Mouse (Mus musculus): ENCODE results near the gene Dok7.
A peak's percentile ranks its signal among the peaks of the same experiment; 100 is the strongest.

The Dok7 gene

DNA sequence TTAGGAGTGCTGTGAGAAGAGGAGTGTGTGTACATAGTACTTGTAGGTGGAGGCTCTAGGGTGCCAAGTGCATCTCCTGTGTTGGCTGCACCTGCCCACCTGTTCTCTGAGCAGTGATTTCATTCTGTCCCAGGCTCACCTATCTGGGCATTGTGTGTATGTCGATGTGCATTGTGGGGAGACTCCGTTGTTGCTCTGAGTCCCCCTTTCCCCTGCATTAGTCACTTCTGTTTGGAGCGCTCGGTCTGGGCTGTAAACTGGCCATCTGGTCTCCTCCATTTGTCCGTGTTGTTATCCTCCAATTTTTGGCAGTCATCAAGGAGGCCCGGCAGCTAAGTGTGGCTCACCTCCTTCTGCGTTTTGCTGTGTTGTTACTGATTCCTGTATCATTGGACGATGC lies 63.5 kb downstream of the Dok7 start:
- no peak for DNase-seq

DNA sequence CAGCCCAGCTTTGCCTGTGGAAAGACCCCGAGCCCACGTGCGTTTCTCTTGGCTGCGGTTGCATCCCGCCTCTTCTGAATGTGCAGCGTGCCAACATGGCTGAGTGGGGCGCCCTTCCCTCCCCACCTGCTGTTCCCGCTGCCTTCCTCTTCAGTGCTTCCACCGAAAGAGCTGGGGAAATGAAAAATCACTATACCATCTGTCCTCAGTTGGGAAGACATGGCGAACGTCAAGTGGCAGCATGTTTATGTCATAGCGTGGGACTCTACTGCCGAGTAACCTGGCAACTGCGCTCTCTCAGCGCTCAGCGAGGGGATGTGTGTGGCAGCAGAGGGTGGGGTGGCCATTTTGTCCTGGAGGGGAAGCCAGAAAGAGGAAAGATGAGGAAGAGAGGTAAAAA lies 72.6 kb downstream of the Dok7 start:
- DNase-seq, result no peak

DNA sequence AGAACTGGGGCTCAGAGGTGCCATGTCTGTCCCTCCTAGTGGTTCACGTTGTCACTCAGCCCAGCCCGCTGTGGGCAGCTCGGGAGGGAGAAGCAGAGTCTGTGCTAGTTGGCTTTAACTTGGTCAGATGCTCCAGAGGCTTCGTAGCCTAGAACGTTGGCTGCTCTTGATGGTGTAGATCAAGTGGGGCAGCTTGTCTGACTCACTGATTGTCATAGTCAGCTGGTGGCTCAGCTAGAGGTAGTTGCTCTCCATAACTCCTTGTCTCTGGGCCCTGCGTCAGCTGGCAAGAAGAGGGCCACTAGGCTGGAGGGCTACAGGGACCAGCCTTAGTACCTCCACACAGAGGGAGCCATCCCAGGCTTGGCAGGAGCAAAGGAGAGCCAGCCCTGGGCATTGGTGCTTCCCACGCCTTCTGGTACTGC lies 73.2 kb downstream of the Dok7 start:
- DNase-seq, result no peak

DNA sequence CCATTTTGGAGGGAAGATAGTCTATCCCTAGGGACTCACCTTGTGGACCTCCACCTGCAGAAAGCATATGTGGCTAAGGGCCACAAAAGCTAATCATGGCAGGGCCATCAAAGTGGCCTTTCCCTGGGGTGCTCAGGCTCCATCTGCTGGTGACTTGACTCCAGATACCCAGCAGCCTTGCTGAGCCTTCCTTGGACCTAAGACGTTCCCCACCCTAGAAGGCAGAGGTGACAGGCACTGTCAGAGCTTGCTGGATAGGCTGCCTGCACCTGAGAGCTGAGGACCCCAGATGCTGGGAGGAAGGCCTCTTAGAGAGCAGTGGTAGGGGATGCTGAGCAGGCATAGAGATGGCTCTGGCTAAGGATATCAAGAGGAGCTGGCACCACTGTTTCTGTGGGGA lies 74.7 kb downstream of the Dok7 start:
- no peak for DNase-seq

DNA sequence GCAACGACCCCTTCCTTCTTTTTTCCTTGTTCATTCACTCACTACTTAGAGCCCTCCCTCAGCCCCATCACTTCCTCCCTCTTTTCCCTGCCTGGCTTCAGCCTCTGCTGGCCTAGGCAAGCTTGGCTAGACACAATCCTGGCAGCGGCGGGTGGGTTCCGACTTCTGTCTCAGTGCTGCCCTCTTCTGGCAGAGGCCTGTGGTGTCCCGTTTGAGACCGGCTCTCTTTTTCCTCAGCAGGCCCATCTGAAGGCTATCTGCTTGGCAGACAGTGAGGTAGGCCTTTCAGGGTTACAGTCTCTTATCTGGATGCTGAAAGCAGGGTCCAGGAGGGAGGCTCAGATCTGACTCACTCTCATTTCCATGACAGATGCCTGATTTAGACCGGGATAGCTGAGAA lies 75.2 kb downstream of the Dok7 start:
- peak; percentile 93 for DNase-seq

DNA sequence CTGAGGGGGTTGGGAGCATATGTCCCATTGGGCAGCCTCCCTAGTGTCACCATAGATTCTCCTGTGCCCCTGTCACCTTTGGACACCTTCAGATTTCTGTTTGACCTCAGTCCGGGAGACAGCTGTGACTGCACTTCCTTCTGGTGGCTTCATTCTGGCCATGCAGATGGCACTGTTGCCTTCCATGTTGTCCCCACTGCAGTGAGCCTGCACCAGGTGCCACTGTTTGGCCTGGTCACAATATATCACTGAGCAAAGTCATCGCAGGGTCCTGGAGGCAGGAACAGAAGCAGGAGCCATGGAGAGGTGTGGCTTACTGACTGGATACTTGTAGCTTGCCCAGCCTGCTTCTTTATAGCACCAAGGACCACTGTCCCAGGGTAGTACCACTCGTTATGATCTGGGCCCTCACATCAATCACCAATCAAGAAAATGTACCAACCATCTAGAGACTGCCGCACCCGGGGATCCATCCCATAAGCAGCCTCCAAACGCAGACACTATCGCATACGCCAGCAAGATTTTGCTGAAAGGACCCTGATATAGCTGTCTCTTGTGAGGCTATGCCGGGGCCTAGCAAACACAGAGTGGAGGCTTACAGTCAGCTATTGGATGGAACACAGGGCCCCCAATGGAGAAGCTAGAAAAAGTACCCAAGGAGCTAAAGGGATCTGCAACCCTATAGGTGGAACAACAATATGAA lies 75.9 kb downstream of the Dok7 start:
- DNase-seq, result no peak

DNA sequence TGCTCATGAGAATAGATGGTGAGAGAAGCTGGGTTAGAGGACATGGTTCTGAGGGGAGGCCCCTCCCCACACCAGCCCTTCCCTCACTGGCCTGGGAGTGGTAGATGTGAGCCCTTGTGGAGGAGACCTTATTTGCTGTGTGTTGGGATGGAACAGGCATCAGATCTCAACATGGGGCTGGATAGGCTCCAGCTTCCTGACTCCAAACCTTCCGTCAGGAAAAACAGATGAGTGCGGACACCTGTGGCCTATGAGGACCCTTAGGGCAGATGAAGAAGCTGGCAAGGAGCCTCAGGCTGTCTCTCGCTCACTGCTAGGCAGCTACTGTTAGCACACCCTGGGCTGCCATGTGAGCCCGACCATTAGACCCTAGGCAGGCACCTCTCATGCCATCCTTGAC lies 76.9 kb downstream of the Dok7 start:
- DNase-seq, result no peak

DNA sequence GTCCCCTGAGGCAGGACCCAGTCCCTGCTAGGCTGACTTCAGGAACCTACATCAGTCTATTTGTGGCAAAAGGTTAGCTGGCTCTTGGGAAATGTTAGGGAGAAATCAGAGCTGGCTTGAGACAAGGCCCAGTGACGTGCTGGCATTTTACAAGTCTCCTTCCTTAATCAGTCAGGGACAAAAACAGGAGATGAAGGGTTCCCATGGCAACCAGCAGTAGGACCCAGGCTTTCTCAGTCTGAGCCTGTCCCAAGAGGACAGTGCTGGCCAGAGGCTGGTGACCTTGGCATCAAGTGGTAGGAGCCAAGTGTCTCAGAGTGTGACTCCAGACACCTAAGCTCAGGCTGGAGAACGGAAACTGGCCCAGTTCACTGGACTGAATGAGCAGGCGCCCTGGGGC lies 77.7 kb downstream of the Dok7 start:
- DNase-seq, result no peak

DNA sequence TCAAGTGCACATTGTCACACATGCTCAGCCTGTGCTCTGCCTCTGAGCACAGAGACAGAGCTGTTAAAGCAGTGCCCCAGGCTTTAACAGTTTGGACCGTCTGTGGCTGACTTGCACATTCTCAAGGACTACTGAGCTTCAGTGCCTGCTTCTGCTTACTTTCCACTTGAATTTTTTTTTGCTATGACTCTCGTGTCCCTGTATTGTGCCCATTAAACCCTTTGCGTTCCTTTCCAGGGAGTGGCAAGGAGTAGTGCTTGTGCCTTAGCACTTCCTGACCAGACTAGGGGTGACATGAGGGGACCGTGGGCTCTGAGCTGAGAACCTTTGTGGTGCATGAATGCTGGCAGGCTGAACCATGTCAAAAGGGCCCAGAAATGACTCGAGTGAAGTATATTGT lies 79.3 kb downstream of the Dok7 start:
- DNase-seq, result no peak
